Comparison of ENCODE assay signal across 14 mouse cellular contexts in genomic region chr9:98863463-98863862, GRCm38 (mm10). TPM values are rescaled to one million over a fixed set of nuclear protein-coding genes. Genes with fewer than 3 reads are reported as not detected.
A peak's percentile ranks its signal among the peaks of the same experiment; 100 is the strongest.
DNase-seq lines count a peak whose midpoint lies in the region; ATAC-seq and TF ChIP-seq lines count a peak whose summit lies in the region.
"Had no signal": no experiment of that assay in that cellular context is flagged by ENCODE, and none has a peak within 500 bp of the region (broad histone marks: within the 10 kb centered on the region; RNA-seq: fewer than 3 reads in every experiment).

No protein-coding gene starts in this region.

- H3K79me2 ChIP-seq in liver, adult 2 months (ENCODE audit: control insufficient read depth, insufficient read depth, low read length): no peaks in the 10 kb centered on the region

- peaks cover 3% of the 10 kb centered on the region; the same call in 1 of the 2 replicates for H3K27me3 ChIP-seq in liver, adult 2 months (ENCODE audit: control insufficient read depth, insufficient read depth, low read length)
- peaks cover 7% of the 10 kb centered on the region for H3K27me3 ChIP-seq in liver, embryonic 11.5 days (replicated peaks; ENCODE audit: control insufficient read depth, insufficient read depth, low read length)
- peaks cover 17% of the 10 kb centered on the region for H3K27me3 ChIP-seq in E14TG2a.4 (ENCODE audit: insufficient read depth, low read length)
- 0 out of 2 replicates have a peak, but pooled peaks cover 2% of the 10 kb centered on the region for H3K27me3 ChIP-seq in neural tube, embryonic 15.5 days (replicated peaks)
- H3K27me3 ChIP-seq: lung, embryonic 15.5 days had no signal

- no peaks in the 10 kb centered on the region for H3K9me3 ChIP-seq in liver, embryonic 11.5 days (ENCODE audit: control insufficient read depth, low read length)
- no peaks in the 10 kb centered on the region for H3K9me3 ChIP-seq in E14TG2a.4 (ENCODE audit: low read length)
- H3K9me3 ChIP-seq in neural tube, embryonic 15.5 days (replicated peaks): no peaks in the 10 kb centered on the region; the same call in 1 of the 2 replicates
- H3K9me3 ChIP-seq: lung, embryonic 15.5 days had no signal

- no peak overlapping the region for H3K4me3 ChIP-seq in liver, adult 2 months (ENCODE audit: insufficient read depth, low read depth, low read length)
- no peak overlapping the region for H3K4me3 ChIP-seq in liver, embryonic 11.5 days (ENCODE audit: low read depth, low read length)
- no peak overlapping the region for H3K4me3 ChIP-seq in E14TG2a.4 (replicated peaks; ENCODE audit: low read length)
- no peak overlapping the region for H3K4me3 ChIP-seq in neural tube, embryonic 15.5 days (replicated peaks)
- H3K4me3 ChIP-seq: lung, embryonic 15.5 days; myocyte had no signal

- no peak overlapping the region for H3K9ac ChIP-seq in liver, adult 2 months (ENCODE audit: low read depth, low read length)
- H3K9ac ChIP-seq in liver, embryonic 11.5 days (ENCODE audit: low read depth, low read length): no peak overlapping the region
- no peak overlapping the region for H3K9ac ChIP-seq in neural tube, embryonic 15.5 days (replicated peaks)
- H3K9ac ChIP-seq: lung, embryonic 15.5 days had no signal

- H3K4me1 ChIP-seq in liver, adult 2 months (ENCODE audit: control insufficient read depth, insufficient read depth, low read length): no peaks in the 10 kb centered on the region
- no peaks in the 10 kb centered on the region for H3K4me1 ChIP-seq in liver, embryonic 11.5 days (replicated peaks; ENCODE audit: control insufficient read depth, insufficient read depth, low read length)
- H3K4me1 ChIP-seq in E14TG2a.4 (replicated peaks; ENCODE audit: low read depth, low read length): peaks cover 16% of the 10 kb centered on the region
- H3K4me1 ChIP-seq in neural tube, embryonic 15.5 days: no peaks in the 10 kb centered on the region
- H3K4me1 ChIP-seq: lung, embryonic 15.5 days had no signal

- no peak for TF ChIP-seq POLR2A in liver, adult 2 months (IDR thresholded peaks at IDR 0.05; ENCODE audit: extremely low read depth, insufficient read depth, low read length)

- H3K27ac ChIP-seq in liver, adult 2 months (replicated peaks; ENCODE audit: insufficient read depth, low read depth, low read length): no peak overlapping the region
- no peak overlapping the region for H3K27ac ChIP-seq in liver, embryonic 11.5 days (ENCODE audit: low read depth, low read length)
- H3K27ac ChIP-seq in neural tube, embryonic 15.5 days (replicated peaks): no peak overlapping the region
- H3K27ac ChIP-seq: lung, embryonic 15.5 days had no signal

- DNase-seq in embryo, embryonic 10 days (ENCODE audit: low spot score): peak; percentile 18
- DNase-seq in embryo, embryonic 11 days: no peak
- DNase-seq in liver, adult 2 months (ENCODE audit: extremely low read depth, low read depth, low spot score): peak; percentile 5
- DNase-seq in liver, embryonic 11.5 days (ENCODE audit: low spot score): no peak
- peak; percentile 24 for DNase-seq in forelimb bud, embryonic 11.5 days (ENCODE audit: low read depth, low spot score)
- DNase-seq in layer of hippocampus, postnatal 10 days (ENCODE audit: low spot score in 2 of 2): no peak

- H3K36me3 ChIP-seq in liver, adult 2 months (ENCODE audit: control insufficient read depth, insufficient read depth, low read length): no peaks in the 10 kb centered on the region
- no peaks in the 10 kb centered on the region for H3K36me3 ChIP-seq in liver, embryonic 11.5 days (ENCODE audit: control insufficient read depth, insufficient read depth, low read length)
- 0 out of 2 replicates have a peak, but pooled peaks cover 6% of the 10 kb centered on the region for H3K36me3 ChIP-seq in E14TG2a.4 (ENCODE audit: insufficient read depth, low read length)
- H3K36me3 ChIP-seq in neural tube, embryonic 15.5 days: no peaks in the 10 kb centered on the region
- H3K36me3 ChIP-seq: lung, embryonic 15.5 days had no signal

- ATAC-seq in liver, embryonic 11.5 days (replicated peaks; ENCODE audit: low FRiP score): no peak
- no peak for ATAC-seq in neural tube, embryonic 15.5 days (ENCODE audit: low FRiP score)
- ATAC-seq: forebrain, embryonic 14.5 days had no signal

- peak; percentile 11; the same call in 1 of the 2 replicates for TF ChIP-seq CTCF in liver, adult 2 months (IDR thresholded peaks at IDR 0.05; ENCODE audit: low read depth, low read length)
- TF ChIP-seq CTCF in E14TG2a.4 (conservative IDR thresholded peaks at IDR 0.05; ENCODE audit: low read length): peak; percentile 71

- H3K4me2 ChIP-seq in liver, embryonic 11.5 days: no peak overlapping the region
- H3K4me2 ChIP-seq in neural tube, embryonic 15.5 days: no peak overlapping the region
- H3K4me2 ChIP-seq: lung, embryonic 15.5 days had no signal

- 75% methylated on average over 3 of the region's 3 CpGs for WGBS in liver, adult 2 months
- 60% methylated on average over 3 of the region's 3 CpGs for WGBS in liver, embryonic 11.5 days
- 85% methylated on average over 3 of the region's 3 CpGs for WGBS in neural tube, embryonic 15.5 days

RNA-seq across cellular contexts. Expression of gene Prr23a3, which starts 1.1 kb away (rescaled TPM):
- not detected in 2 replicates for total RNA-seq in liver, adult 2 months (2014; rRNA removed)
- not detected in 2 replicates for polyA plus RNA-seq in liver, adult 2 months (2012; rRNA removed)
- not detected in 2 replicates for polyA plus RNA-seq in liver, embryonic 11.5 days (2014; fragmentation: Nextera tagmentation; extraction: Ambion mirVana)
- polyA plus RNA-seq in neural tube, embryonic 15.5 days (2015; fragmentation: Nextera tagmentation; extraction: Ambion mirVana): not detected in 2 replicates
- total RNA-seq in layer of hippocampus, postnatal 10 days (2021): not detected
- total RNA-seq: granulocyte monocyte progenitor cell, adult 5-6 weeks; hematopoietic stem cell, adult 5-6 weeks had no signal
- polyA plus RNA-seq: forebrain, embryonic 14.5 days; lung, embryonic 15.5 days; myocyte had no signal

RNA-seq across cellular contexts. Expression of gene Prr23a2, which starts 7.2 kb away (rescaled TPM):
- total RNA-seq in liver, adult 2 months (2014; rRNA removed): not detected in 2 replicates
- not detected in 2 replicates for polyA plus RNA-seq in liver, adult 2 months (2012; rRNA removed)
- polyA plus RNA-seq in liver, embryonic 11.5 days (2014; fragmentation: Nextera tagmentation; extraction: Ambion mirVana): not detected in 2 replicates
- polyA plus RNA-seq in neural tube, embryonic 15.5 days (2015; fragmentation: Nextera tagmentation; extraction: Ambion mirVana): not detected in 2 replicates
- total RNA-seq in layer of hippocampus, postnatal 10 days (2021): not detected
- total RNA-seq: granulocyte monocyte progenitor cell, adult 5-6 weeks; hematopoietic stem cell, adult 5-6 weeks had no signal
- polyA plus RNA-seq: forebrain, embryonic 14.5 days; lung, embryonic 15.5 days; myocyte; urinary bladder, adult 2 months had no signal

RNA-seq across cellular contexts. Expression of gene Prr23a1, which starts 21.2 kb away (rescaled TPM):
- total RNA-seq in liver, adult 2 months (2014; rRNA removed): not detected in 2 replicates
- polyA plus RNA-seq in liver, adult 2 months (2012; rRNA removed): not detected in 2 replicates
- not detected in 2 replicates for polyA plus RNA-seq in liver, embryonic 11.5 days (2014; fragmentation: Nextera tagmentation; extraction: Ambion mirVana)
- 0.18 and 0.42 TPM in 2 replicates for polyA plus RNA-seq in neural tube, embryonic 15.5 days (2015; fragmentation: Nextera tagmentation; extraction: Ambion mirVana)
- not detected for total RNA-seq in layer of hippocampus, postnatal 10 days (2021)
- total RNA-seq: granulocyte monocyte progenitor cell, adult 5-6 weeks; hematopoietic stem cell, adult 5-6 weeks had no signal
- polyA plus RNA-seq: lung, embryonic 15.5 days; myocyte; urinary bladder, adult 2 months had no signal

RNA-seq across cellular contexts. Expression of gene 7420426K07Rik, which starts 39.5 kb away (rescaled TPM):
- not detected in 2 replicates for total RNA-seq in liver, adult 2 months (2014; rRNA removed)
- polyA plus RNA-seq in liver, adult 2 months (2012; rRNA removed): not detected in 2 replicates
- polyA plus RNA-seq in liver, embryonic 11.5 days (2014; fragmentation: Nextera tagmentation; extraction: Ambion mirVana): not detected in 2 replicates
- polyA plus RNA-seq in neural tube, embryonic 15.5 days (2015; fragmentation: Nextera tagmentation; extraction: Ambion mirVana): not detected in 2 replicates
- not detected for total RNA-seq in layer of hippocampus, postnatal 10 days (2021)
- total RNA-seq: granulocyte monocyte progenitor cell, adult 5-6 weeks; hematopoietic stem cell, adult 5-6 weeks had no signal
- polyA plus RNA-seq: forebrain, embryonic 14.5 days; lung, embryonic 15.5 days; myocyte; urinary bladder, adult 2 months had no signal

Comparison
In these comparisons a context has a peak if more than half of its experiments do, and no peak if none do; other contexts are left out.
1. DNase-seq: peak in embryo, embryonic 10 days (single experiment), liver, adult 2 months (single experiment) and forelimb bud, embryonic 11.5 days (single experiment); none in embryo, embryonic 11 days (single experiment), liver, embryonic 11.5 days (single experiment) and layer of hippocampus, postnatal 10 days (0 of 2).